Mouse (Mus musculus): Measurements from ENCODE around the gene Ppp1r12b. TPM values are rescaled to one million over a fixed set of nuclear protein-coding genes. Genes with fewer than 3 reads are reported as not detected.

Ppp1r12b gene
- polyA plus RNA-seq, 1 experiment, result 4.4 TPM

DNA sequence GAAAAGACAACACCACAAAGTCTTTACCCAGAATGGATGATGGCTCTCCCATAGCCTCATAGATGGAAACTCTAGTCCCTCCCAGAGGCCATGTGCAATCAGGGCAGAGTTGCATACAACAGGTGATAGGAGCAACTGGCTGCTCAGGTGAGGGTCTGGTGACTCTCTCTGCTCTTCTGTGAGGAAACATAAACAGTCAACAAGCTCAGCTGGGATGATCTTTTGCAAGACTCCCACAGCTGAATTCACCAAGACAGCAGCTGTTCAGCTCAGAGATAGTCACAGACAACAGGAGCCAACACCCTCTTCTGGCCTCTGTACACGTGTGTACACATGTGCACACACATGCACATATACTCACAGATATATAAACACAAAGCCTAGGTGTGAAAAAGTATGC, 17.5 kb downstream of the Ppp1r12b start:
- Histone ChIP-seq H3K79me2 (ENCODE audit: control insufficient read depth, insufficient read depth) (no peaks in the 10 kb centered on the region), H3ac (ENCODE audit: control insufficient read depth, insufficient read length) (no peak overlapping the region), H3K36me3 (ENCODE audit: control insufficient read depth, insufficient read depth) (no peaks in the 10 kb centered on the region), H3K27me3 (ENCODE audit: control insufficient read depth, insufficient read depth, insufficient read length) (no peaks in the 10 kb centered on the region), H3K4me3 (no peak overlapping the region), H3K4me2 (ENCODE audit: low read depth) (no peak overlapping the region)
- TF ChIP-seq CEBPB (IDR thresholded peaks at IDR 0.05; ENCODE audit: insufficient read depth, poor library complexity, severe bottlenecking) (0 out of 2 replicates have a peak, but pooled peaks have one; percentile 28), MYOD1 (IDR thresholded peaks at IDR 0.05; ENCODE audit: control insufficient read depth in 1 of 3, insufficient read length in 2 of 3, low read depth in 2 of 3) (peak; percentile 45 to 78 (median 61)), SRF (IDR thresholded peaks at IDR 0.05; ENCODE audit: control insufficient read depth, insufficient read length, low read depth) (no peak), MYOG (IDR thresholded peaks at IDR 0.05; ENCODE audit: control insufficient read depth in 1 of 3, insufficient read depth in 1 of 3, insufficient read length in 2 of 3, low read depth in 2 of 3) (peak; percentile 8 to 80 (median 51)), TCF3 (IDR thresholded peaks at IDR 0.05; ENCODE audit: insufficient read length, low read depth) (no peak), TCF12 (IDR thresholded peaks at IDR 0.05; ENCODE audit: insufficient read depth, poor library complexity, severe bottlenecking) (peak; percentile 47), POLR2AphosphoS2 (IDR thresholded peaks at IDR 0.05; ENCODE audit: insufficient read length, low read depth) (no peak)

GRCm38 (mm10) chr1:134936335-134936734, 19.4 kb downstream of the Ppp1r12b start:
- Histone ChIP-seq H3K36me3 (ENCODE audit: control insufficient read depth, insufficient read depth) (no peaks in the 10 kb centered on the region), H3K4me3 (no peak overlapping the region), H3K79me2 (ENCODE audit: control insufficient read depth, insufficient read depth) (peaks cover under 1% of the 10 kb centered on the region), H3K4me2 (ENCODE audit: low read depth) (no peak overlapping the region), H3K27me3 (ENCODE audit: control insufficient read depth, insufficient read depth, insufficient read length) (no peaks in the 10 kb centered on the region), H3ac (ENCODE audit: control insufficient read depth, insufficient read length) (no peak overlapping the region)
- no peak for TF ChIP-seq MYOD1 (IDR thresholded peaks at IDR 0.05; ENCODE audit: control insufficient read depth in 1 of 3, insufficient read length in 2 of 3, low read depth in 2 of 3)
- no peak for TF ChIP-seq TCF12 (IDR thresholded peaks at IDR 0.05; ENCODE audit: insufficient read depth, poor library complexity, severe bottlenecking)
- no peak for TF ChIP-seq E2F4 (IDR thresholded peaks at IDR 0.05; ENCODE audit: insufficient read depth)
- no peak for TF ChIP-seq USF1 (IDR thresholded peaks at IDR 0.05; ENCODE audit: low read depth)
- no peak for TF ChIP-seq REST (IDR thresholded peaks at IDR 0.05; ENCODE audit: insufficient read depth, insufficient read length)
- no peak for TF ChIP-seq TCF3 (IDR thresholded peaks at IDR 0.05; ENCODE audit: insufficient read length, low read depth)
- TF ChIP-seq POLR2A (IDR thresholded peaks at IDR 0.05; ENCODE audit: insufficient read length, low read depth), result no peak
- no peak for TF ChIP-seq CEBPB (IDR thresholded peaks at IDR 0.05; ENCODE audit: insufficient read depth, poor library complexity, severe bottlenecking)
- TF ChIP-seq SRF (IDR thresholded peaks at IDR 0.05; ENCODE audit: control insufficient read depth, insufficient read length, low read depth), result no peak
- no peak for TF ChIP-seq POLR2AphosphoS2 (IDR thresholded peaks at IDR 0.05; ENCODE audit: insufficient read length, low read depth)
- no peak for TF ChIP-seq MAX (IDR thresholded peaks at IDR 0.05; ENCODE audit: low read depth)
- TF ChIP-seq MYOG (IDR thresholded peaks at IDR 0.05; ENCODE audit: control insufficient read depth in 1 of 3, insufficient read depth in 1 of 3, insufficient read length in 2 of 3, low read depth in 2 of 3), result no peak

DNA sequence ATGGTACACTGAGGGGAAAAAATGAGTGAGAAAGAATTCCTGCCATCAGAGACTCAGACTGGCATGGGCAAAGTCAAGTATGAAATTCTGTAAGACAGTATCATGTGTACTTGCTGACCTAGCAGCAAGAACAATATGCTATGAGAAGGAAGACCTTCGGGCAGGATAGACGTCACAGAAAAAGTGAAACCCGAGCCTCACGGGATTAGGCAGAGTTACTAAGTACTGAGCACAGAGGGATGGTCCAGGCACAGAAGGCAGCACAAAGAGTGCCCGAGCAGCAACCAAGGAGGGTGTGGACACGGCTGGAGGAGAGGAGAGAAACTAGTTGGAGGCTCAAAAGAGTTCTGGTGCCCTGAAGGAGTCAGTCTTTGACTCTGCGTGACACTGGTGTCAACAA, 23.3 kb downstream of the Ppp1r12b start:
- Histone ChIP-seq H3K4me3 (no peak overlapping the region), H3ac (ENCODE audit: control insufficient read depth, insufficient read length) (no peak overlapping the region), H3K36me3 (ENCODE audit: control insufficient read depth, insufficient read depth) (no peaks in the 10 kb centered on the region), H3K27me3 (ENCODE audit: control insufficient read depth, insufficient read depth, insufficient read length) (no peaks in the 10 kb centered on the region), H3K4me2 (ENCODE audit: low read depth) (peak overlapping the region; percentile 44), H3K79me2 (ENCODE audit: control insufficient read depth, insufficient read depth) (peaks cover 5% of the 10 kb centered on the region)
- TF ChIP-seq REST (IDR thresholded peaks at IDR 0.05; ENCODE audit: insufficient read depth, insufficient read length) (no peak), TCF12 (IDR thresholded peaks at IDR 0.05; ENCODE audit: insufficient read depth, poor library complexity, severe bottlenecking) (no peak), MYOG (IDR thresholded peaks at IDR 0.05; ENCODE audit: control insufficient read depth in 1 of 3, insufficient read depth in 1 of 3, insufficient read length in 2 of 3, low read depth in 2 of 3) (no peak), USF1 (IDR thresholded peaks at IDR 0.05; ENCODE audit: low read depth) (no peak), MYOD1 (IDR thresholded peaks at IDR 0.05; ENCODE audit: control insufficient read depth in 1 of 3, insufficient read length in 2 of 3, low read depth in 2 of 3) (no peak), CEBPB (IDR thresholded peaks at IDR 0.05; ENCODE audit: insufficient read depth, poor library complexity, severe bottlenecking) (no peak), TCF3 (IDR thresholded peaks at IDR 0.05; ENCODE audit: insufficient read length, low read depth) (no peak), POLR2AphosphoS2 (IDR thresholded peaks at IDR 0.05; ENCODE audit: insufficient read length, low read depth) (no peak), MAX (IDR thresholded peaks at IDR 0.05; ENCODE audit: low read depth) (no peak)

DNA sequence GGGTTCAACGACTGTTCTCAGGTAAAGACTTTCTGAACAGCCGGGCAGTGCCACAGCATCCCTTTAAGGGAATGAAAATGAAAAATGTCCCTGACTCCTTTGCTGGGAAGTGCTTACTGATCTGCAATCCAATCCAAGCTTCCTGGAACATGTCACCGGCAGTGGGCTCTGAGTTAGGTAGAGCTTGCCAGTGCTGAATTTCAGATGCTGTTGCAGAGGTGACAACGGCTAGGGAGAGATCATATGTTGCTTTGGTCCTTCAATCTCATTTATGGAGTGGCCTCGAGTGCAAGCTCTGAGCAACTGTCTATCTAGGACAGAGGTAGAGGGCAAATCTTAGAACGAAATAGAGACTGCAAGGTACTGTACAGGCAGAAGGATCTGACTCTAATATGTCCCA, 36.7 kb downstream of the Ppp1r12b start:
- TF ChIP-seq MYOD1 (IDR thresholded peaks at IDR 0.05; ENCODE audit: control insufficient read depth in 1 of 3, insufficient read length in 2 of 3, low read depth in 2 of 3), result no peak
- TF ChIP-seq MYOG (IDR thresholded peaks at IDR 0.05; ENCODE audit: control insufficient read depth in 1 of 3, insufficient read depth in 1 of 3, insufficient read length in 2 of 3, low read depth in 2 of 3), result no peak
- TF ChIP-seq SRF (IDR thresholded peaks at IDR 0.05; ENCODE audit: control insufficient read depth, insufficient read length, low read depth), result no peak
- TF ChIP-seq E2F4 (IDR thresholded peaks at IDR 0.05; ENCODE audit: insufficient read depth), result no peak
- no peak for TF ChIP-seq REST (IDR thresholded peaks at IDR 0.05; ENCODE audit: insufficient read depth, insufficient read length)
- no peak for TF ChIP-seq USF1 (IDR thresholded peaks at IDR 0.05; ENCODE audit: low read depth)
- no peak for TF ChIP-seq CEBPB (IDR thresholded peaks at IDR 0.05; ENCODE audit: insufficient read depth, poor library complexity, severe bottlenecking)
- TF ChIP-seq POLR2A (IDR thresholded peaks at IDR 0.05; ENCODE audit: insufficient read length, low read depth), result no peak
- TF ChIP-seq MAX (IDR thresholded peaks at IDR 0.05; ENCODE audit: low read depth), result no peak
- Histone ChIP-seq H3K4me3 (no peak overlapping the region), H3K36me3 (ENCODE audit: control insufficient read depth, insufficient read depth) (no peaks in the 10 kb centered on the region), H3K4me2 (ENCODE audit: low read depth) (no peak overlapping the region), H3K79me2 (ENCODE audit: control insufficient read depth, insufficient read depth) (no peaks in the 10 kb centered on the region), H3K27me3 (ENCODE audit: control insufficient read depth, insufficient read depth, insufficient read length) (no peaks in the 10 kb centered on the region), H3ac (ENCODE audit: control insufficient read depth, insufficient read length) (no peak overlapping the region)

DNA sequence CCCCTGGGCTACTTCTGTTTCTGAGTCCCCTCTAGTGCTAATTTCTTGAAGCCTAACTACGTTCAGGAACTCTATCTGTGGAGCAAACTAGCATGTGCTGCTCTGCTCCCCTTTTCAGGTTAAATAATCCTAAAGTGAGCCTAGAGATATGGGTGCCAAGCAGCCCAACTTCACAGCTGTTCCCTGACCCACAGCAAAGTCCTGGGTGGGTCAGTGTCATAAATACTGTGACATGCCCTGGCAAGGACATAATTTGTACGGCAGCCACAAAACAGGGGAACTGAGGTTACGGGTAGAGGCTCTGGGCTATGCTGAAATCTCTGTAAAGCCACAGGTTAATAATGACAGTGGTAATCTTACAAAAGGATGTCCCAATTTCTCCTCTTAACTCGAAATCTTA, 40.3 kb downstream of the Ppp1r12b start:
- peak overlapping the region; percentile 18 for H3K4me2 ChIP-seq (ENCODE audit: low read depth)
- H3ac ChIP-seq (ENCODE audit: control insufficient read depth, insufficient read length), result no peak overlapping the region
- no peak overlapping the region for H3K4me3 ChIP-seq
- no peaks in the 10 kb centered on the region for H3K27me3 ChIP-seq (ENCODE audit: control insufficient read depth, insufficient read depth, insufficient read length)
- H3K79me2 ChIP-seq (ENCODE audit: control insufficient read depth, insufficient read depth), result no peaks in the 10 kb centered on the region
- H3K36me3 ChIP-seq (ENCODE audit: control insufficient read depth, insufficient read depth), result no peaks in the 10 kb centered on the region
- TF ChIP-seq MYOD1 (IDR thresholded peaks at IDR 0.05; ENCODE audit: control insufficient read depth in 1 of 3, insufficient read length in 2 of 3, low read depth in 2 of 3), result peak in 1 of 3 experiments; percentile 67
- TF ChIP-seq TCF12 (IDR thresholded peaks at IDR 0.05; ENCODE audit: insufficient read depth, poor library complexity, severe bottlenecking), result peak; percentile 19
- no peak for TF ChIP-seq MAX (IDR thresholded peaks at IDR 0.05; ENCODE audit: low read depth)
- no peak for TF ChIP-seq TCF3 (IDR thresholded peaks at IDR 0.05; ENCODE audit: insufficient read length, low read depth)
- TF ChIP-seq USF1 (IDR thresholded peaks at IDR 0.05; ENCODE audit: low read depth), result no peak
- no peak for TF ChIP-seq E2F4 (IDR thresholded peaks at IDR 0.05; ENCODE audit: insufficient read depth)
- no peak for TF ChIP-seq REST (IDR thresholded peaks at IDR 0.05; ENCODE audit: insufficient read depth, insufficient read length)
- no peak for TF ChIP-seq POLR2AphosphoS2 (IDR thresholded peaks at IDR 0.05; ENCODE audit: insufficient read length, low read depth)
- peak in 2 of 3 experiments; percentile 50 to 57 for TF ChIP-seq MYOG (IDR thresholded peaks at IDR 0.05; ENCODE audit: control insufficient read depth in 1 of 3, insufficient read depth in 1 of 3, insufficient read length in 2 of 3, low read depth in 2 of 3)
- no peak for TF ChIP-seq SRF (IDR thresholded peaks at IDR 0.05; ENCODE audit: control insufficient read depth, insufficient read length, low read depth)
- no peak for TF ChIP-seq CEBPB (IDR thresholded peaks at IDR 0.05; ENCODE audit: insufficient read depth, poor library complexity, severe bottlenecking)
